Mouse (Mus musculus): ENCODE data around the gene Pacsin3. TPM values are rescaled to one million over a fixed set of nuclear protein-coding genes. Genes with fewer than 3 reads are reported as not detected.

Pacsin3 gene
- total and polyA plus RNA-seq, 3 experiments: 3.4 to 6.7 TPM; not detected in 1

DNA sequence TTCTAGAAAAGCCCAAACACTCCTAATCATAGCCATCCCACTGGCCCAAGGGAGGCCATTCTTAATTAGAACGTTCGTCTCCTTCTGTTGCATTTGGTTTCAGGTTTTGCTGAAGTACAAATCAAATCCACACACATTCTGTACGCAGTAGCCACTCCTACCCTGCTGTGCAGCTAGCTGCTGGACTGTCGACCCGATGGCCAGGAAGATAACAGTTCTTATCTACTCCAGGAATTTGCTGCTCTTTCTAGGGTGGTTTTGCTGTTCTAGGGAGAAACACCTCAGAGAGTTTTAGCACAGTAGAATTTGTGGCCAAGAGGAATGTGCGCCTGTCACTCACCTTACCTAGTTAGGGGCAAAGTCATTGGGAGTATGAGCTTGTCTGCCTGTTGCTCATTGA is 31.8 kb downstream of the Pacsin3 start:
- Histone ChIP-seq H3K27ac (ENCODE audit: control insufficient read depth, low read depth, low read length) (no peak overlapping the region), H3K79me2 (ENCODE audit: control insufficient read depth, insufficient read depth, low read length, poor library complexity) (no peaks in the 10 kb centered on the region), H3K9me3 (replicated peaks; ENCODE audit: insufficient read depth, low read length) (no peaks in the 10 kb centered on the region), H3K9ac (ENCODE audit: control insufficient read depth, low read depth, low read length, poor library complexity, severe bottlenecking) (no peak overlapping the region), H3K27me3 (ENCODE audit: control insufficient read depth in 1 of 2, insufficient read depth in 2 of 2, low read length in 2 of 2) (no peaks in the 10 kb centered on the region), H3K36me3 (ENCODE audit: control insufficient read depth in 1 of 2, insufficient read depth in 2 of 2, low read length in 2 of 2) (peaks cover 0 to 2% of the 10 kb centered on the region in 2 experiments; a peak in 1 of 4 replicates), H3K4me1 (ENCODE audit: control insufficient read depth in 1 of 2, insufficient read depth in 2 of 2, low read length in 2 of 2) (no peaks in the 10 kb centered on the region), H3K4me3 (ENCODE audit: control insufficient read depth in 1 of 2, insufficient read depth in 1 of 2, low read depth in 2 of 2, low read length in 2 of 2) (no peak overlapping the region)
- TF ChIP-seq MAZ (IDR thresholded peaks at IDR 0.05; ENCODE audit: low read depth, low read length) (no peak), GABPA (IDR thresholded peaks at IDR 0.05; ENCODE audit: low read depth, low read length) (no peak), MXI1 (IDR thresholded peaks at IDR 0.05; ENCODE audit: low read depth, low read length) (no peak), NELFE (IDR thresholded peaks at IDR 0.05; ENCODE audit: low read depth, low read length) (no peak), ZMIZ1 (IDR thresholded peaks at IDR 0.05; ENCODE audit: low read depth, low read length) (no peak), ZKSCAN1 (IDR thresholded peaks at IDR 0.05; ENCODE audit: low read depth, low read length) (no peak), GATA1 (IDR thresholded peaks at IDR 0.05; ENCODE audit: low read depth, low read length) (no peak), JUND (IDR thresholded peaks at IDR 0.05; ENCODE audit: low read depth, low read length) (no peak)
- no peak for DNase-seq (ENCODE audit: low read depth, low spot score)

DNA sequence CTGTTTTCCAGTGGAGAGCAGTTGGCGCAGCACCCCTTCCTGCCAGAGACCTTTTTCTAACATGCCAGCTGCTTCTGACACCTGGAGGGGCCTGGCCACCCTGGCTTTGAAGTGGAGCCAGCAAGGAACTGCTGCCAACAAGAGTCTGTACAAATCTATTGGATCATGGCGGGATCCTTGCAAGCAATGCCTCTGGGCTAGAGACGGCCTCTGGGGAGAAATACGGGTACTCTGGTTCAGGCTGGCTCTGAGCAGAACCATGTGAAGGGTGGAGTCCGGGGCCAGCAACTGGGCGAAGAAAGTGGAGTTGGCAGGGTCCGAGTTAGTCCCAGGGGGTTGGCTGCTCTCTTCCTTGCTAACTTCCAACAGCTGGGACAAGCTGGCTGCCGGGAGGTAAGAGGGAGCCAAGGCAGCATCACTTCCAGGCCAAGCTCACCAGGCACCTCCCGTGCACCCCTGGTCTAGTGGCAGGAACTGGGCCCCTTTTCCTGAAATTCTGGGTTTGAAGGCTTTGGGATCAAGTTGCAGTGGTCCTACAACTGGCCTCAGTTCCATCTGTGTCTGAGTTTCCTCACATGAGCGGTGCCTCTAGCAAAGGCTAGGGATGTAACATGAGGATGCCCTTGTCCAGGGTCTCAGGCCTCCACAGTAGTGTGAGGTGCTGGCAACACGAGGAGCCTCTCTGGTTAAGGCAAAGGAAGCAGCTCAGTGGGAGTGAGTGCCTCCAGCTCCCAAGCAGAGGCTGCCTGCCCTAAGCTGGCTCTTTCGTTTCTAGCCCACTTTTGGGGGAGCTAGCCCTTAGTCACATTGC is 35.6 kb downstream of the Pacsin3 start:
- TF ChIP-seq MAZ (IDR thresholded peaks at IDR 0.05; ENCODE audit: low read depth, low read length): no peak
- no peak for TF ChIP-seq MYC (IDR thresholded peaks at IDR 0.05; ENCODE audit: low read depth, low read length)
- no peak for TF ChIP-seq CHD2 (IDR thresholded peaks at IDR 0.05; ENCODE audit: low read length)
- TF ChIP-seq BHLHE40 (IDR thresholded peaks at IDR 0.05; ENCODE audit: borderline replicate concordance, low read depth, low read length): no peak
- TF ChIP-seq NRF1 (IDR thresholded peaks at IDR 0.05; ENCODE audit: insufficient read depth, low read depth, low read length, poor library complexity, severe bottlenecking): no peak
- TF ChIP-seq ELF1 (IDR thresholded peaks at IDR 0.05; ENCODE audit: low read depth, low read length): no peak
- TF ChIP-seq UBTF (IDR thresholded peaks at IDR 0.05; ENCODE audit: borderline replicate concordance, insufficient read depth, low read depth, low read length): no peak
- no peak for TF ChIP-seq E2F4 (IDR thresholded peaks at IDR 0.05; ENCODE audit: borderline replicate concordance, low read depth, low read length)
- TF ChIP-seq RCOR1 (IDR thresholded peaks at IDR 0.05; ENCODE audit: low read depth, low read length): no peak
- no peak for TF ChIP-seq MAFK (IDR thresholded peaks at IDR 0.05; ENCODE audit: borderline replicate concordance, low read depth, low read length)
- TF ChIP-seq SIN3A (IDR thresholded peaks at IDR 0.05; ENCODE audit: low read length): no peak
- no peak for TF ChIP-seq GABPA (IDR thresholded peaks at IDR 0.05; ENCODE audit: low read depth, low read length)
- TF ChIP-seq POLR2AphosphoS2 (IDR thresholded peaks at IDR 0.05; ENCODE audit: low read length): no peak
- H3K79me2 ChIP-seq (ENCODE audit: control insufficient read depth, insufficient read depth, low read length, poor library complexity): no peaks in the 10 kb centered on the region
- H3K9ac ChIP-seq (ENCODE audit: control insufficient read depth, low read depth, low read length, poor library complexity, severe bottlenecking): no peak overlapping the region
- H3K4me3 ChIP-seq (ENCODE audit: control insufficient read depth in 1 of 2, insufficient read depth in 1 of 2, low read depth in 2 of 2, low read length in 2 of 2): no peak overlapping the region
- no peaks in the 10 kb centered on the region for H3K9me3 ChIP-seq (replicated peaks; ENCODE audit: insufficient read depth, low read length)
- DNase-seq (ENCODE audit: low read depth, low spot score): no peak
- peaks cover 0 to 2% of the 10 kb centered on the region in 2 experiments; a peak in 1 of 4 replicates for H3K36me3 ChIP-seq (ENCODE audit: control insufficient read depth in 1 of 2, insufficient read depth in 2 of 2, low read length in 2 of 2)
- H3K27me3 ChIP-seq (ENCODE audit: control insufficient read depth in 1 of 2, insufficient read depth in 2 of 2, low read length in 2 of 2): no peaks in the 10 kb centered on the region
- H3K27ac ChIP-seq (ENCODE audit: control insufficient read depth, low read depth, low read length): no peak overlapping the region
- H3K4me1 ChIP-seq (ENCODE audit: control insufficient read depth in 1 of 2, insufficient read depth in 2 of 2, low read length in 2 of 2): no peaks in the 10 kb centered on the region
